Comparison of ENCODE assay signal across 8 mouse cellular contexts in genomic region chr11:75796029-75796445, GRCm38 (mm10). TPM values are rescaled to one million over a fixed set of nuclear protein-coding genes. Genes with fewer than 3 reads are reported as not detected.
DNase-seq lines count a peak whose midpoint lies in the region; ATAC-seq and TF ChIP-seq lines count a peak whose summit lies in the region.

Gene Doc2b, minus strand, starts transcription at chr11:75796049.

- no peak for TF ChIP-seq CTCF in thymus, adult 2 months (IDR thresholded peaks at IDR 0.05; ENCODE audit: borderline replicate concordance, control insufficient read depth, extremely low read depth, insufficient read depth, low read length, poor library complexity)

- peak within 1 kb of the TSS; percentile 39 for H3K9ac ChIP-seq in heart, embryonic 15.5 days
- peak within 1 kb of the TSS; percentile 50 for H3K9ac ChIP-seq in lung, embryonic 15.5 days

- no peak within 1 kb of the TSS for H3K4me3 ChIP-seq in thymus, adult 2 months (ENCODE audit: control insufficient read depth, insufficient read depth, low read length)
- H3K4me3 ChIP-seq in heart, embryonic 15.5 days, result peak within 1 kb of the TSS; percentile 53
- H3K4me3 ChIP-seq in lung, embryonic 15.5 days, result peak within 1 kb of the TSS; percentile 49

- H3K27ac ChIP-seq in thymus, adult 2 months (ENCODE audit: control insufficient read depth, insufficient read depth, low read length), result no peak within 1 kb of the TSS
- H3K27ac ChIP-seq in heart, embryonic 15.5 days, result no peak within 1 kb of the TSS
- H3K27ac ChIP-seq in lung, embryonic 15.5 days, result no peak within 1 kb of the TSS

- H3K4me2 ChIP-seq in heart, embryonic 15.5 days, result peak within 1 kb of the TSS; percentile 68
- H3K4me2 ChIP-seq in lung, embryonic 15.5 days, result peak within 1 kb of the TSS; percentile 86

- no peaks in the 10 kb centered on the region for H3K36me3 ChIP-seq in thymus, adult 2 months (ENCODE audit: control insufficient read depth, insufficient read depth, low read length)
- no peaks in the 10 kb centered on the region for H3K36me3 ChIP-seq in heart, embryonic 15.5 days
- H3K36me3 ChIP-seq in lung, embryonic 15.5 days, result no peaks in the 10 kb centered on the region

- peaks cover 21% of the 10 kb centered on the region; the same call in 1 of the 2 replicates for H3K27me3 ChIP-seq in thymus, adult 2 months (ENCODE audit: control insufficient read depth, insufficient read depth, low read length)
- peaks cover 81% of the 10 kb centered on the region for H3K27me3 ChIP-seq in heart, embryonic 15.5 days
- H3K27me3 ChIP-seq in lung, embryonic 15.5 days, result peaks cover 50% of the 10 kb centered on the region

- 11% methylated on average over 37 of the region's 37 CpGs for WGBS in thymus, adult 2 months
- WGBS in heart, embryonic 15.5 days, result 6% methylated on average over 37 of the region's 37 CpGs
- WGBS in lung, embryonic 15.5 days, result 2% methylated on average over 37 of the region's 37 CpGs

- H3K9me3 ChIP-seq in heart, embryonic 15.5 days (replicated peaks), result no peaks in the 10 kb centered on the region
- no peaks in the 10 kb centered on the region for H3K9me3 ChIP-seq in lung, embryonic 15.5 days

- DNase-seq in thymus, postnatal 14 days, result peak; percentile 12
- no peak for DNase-seq in thymus, adult 2 months
- peak; percentile 73 to 82 for DNase-seq in cerebellum, postnatal 25 days
- peak; percentile 74 to 77 for DNase-seq in layer of hippocampus, postnatal 10 days (ENCODE audit: low spot score in 2 of 2)
- DNase-seq in right cerebral cortex, adult 2 months (ENCODE audit: low spot score in 2 of 2), result peak; percentile 65 to 76
- DNase-seq in c-Kit-positive CD71-positive TER-119-positive erythroid progenitor cells, embryonic 14.5 days (ENCODE audit: low spot score), result no peak

- 0 out of 2 replicates have a peak, but pooled peaks have one; percentile 27 for ATAC-seq in heart, embryonic 15.5 days (replicated peaks; ENCODE audit: insufficient number of reproducible peaks, insufficient read depth, low FRiP score, low read depth)
- peak; percentile 39; the same call in 1 of the 2 replicates for ATAC-seq in lung, embryonic 15.5 days (ENCODE audit: borderline replicate concordance, extremely low read depth, low FRiP score, low TSS enrichment)

- no peak for TF ChIP-seq POLR2A in thymus, adult 2 months (IDR thresholded peaks at IDR 0.05; ENCODE audit: control insufficient read depth, extremely low read depth, insufficient read depth, low read length, poor library complexity)

- H3K4me1 ChIP-seq in thymus, adult 2 months (replicated peaks; ENCODE audit: control insufficient read depth, insufficient read depth, low read length), result peaks cover 4% of the 10 kb centered on the region
- peaks cover 14% of the 10 kb centered on the region for H3K4me1 ChIP-seq in heart, embryonic 15.5 days (replicated peaks)
- H3K4me1 ChIP-seq in lung, embryonic 15.5 days, result peaks cover 18% of the 10 kb centered on the region

RNA-seq across cellular contexts. Expression of gene Doc2b, which starts in this region (rescaled TPM):
- 0.24 and 0.31 TPM in 2 replicates for polyA plus RNA-seq in thymus, adult 2 months (2012; rRNA removed)
- 0.13 and 0.51 TPM in 2 replicates for polyA plus RNA-seq in heart, embryonic 15.5 days (2015; fragmentation: Nextera tagmentation; extraction: Ambion mirVana)
- 10 to 100 TPM; 76.5 to 82.5 TPM for total RNA-seq in layer of hippocampus, postnatal 10 days (2021)
- polyA plus RNA-seq in lung, embryonic 15.5 days (2015; fragmentation: Nextera tagmentation; extraction: Ambion mirVana), result 0.74 and 0.79 TPM in 2 replicates

Comparison
In these comparisons a context has a peak if more than half of its experiments do, and no peak if none do; other contexts are left out.
1. DNase-seq: peak in thymus, postnatal 14 days (single experiment), cerebellum, postnatal 25 days (2 of 2), layer of hippocampus, postnatal 10 days (2 of 2) and right cerebral cortex, adult 2 months (2 of 2); none in thymus, adult 2 months (single experiment) and c-Kit-positive CD71-positive TER-119-positive erythroid progenitor cells, embryonic 14.5 days (single experiment).
2. Peak in ATAC-seq, H3K4me3 ChIP-seq, H3K9ac ChIP-seq and H3K4me2 ChIP-seq in heart, embryonic 15.5 days; RNA of the gene not detected or under 1 TPM.
3. Peak in ATAC-seq, H3K4me3 ChIP-seq, H3K9ac ChIP-seq and H3K4me2 ChIP-seq in lung, embryonic 15.5 days; RNA of the gene not detected or under 1 TPM.